Mouse (Mus musculus): Measurements from ENCODE around the gene Plk1. TPM values are rescaled to one million over a fixed set of nuclear protein-coding genes. Genes with fewer than 3 reads are reported as not detected.

Plk1 gene
- 13.4 and 25.5 TPM in 2 replicates for total RNA-seq (2014; fragmentation: Nextera tagmentation)
- 31.7 and 34.6 TPM in 2 replicates for total RNA-seq (2017)

DNA sequence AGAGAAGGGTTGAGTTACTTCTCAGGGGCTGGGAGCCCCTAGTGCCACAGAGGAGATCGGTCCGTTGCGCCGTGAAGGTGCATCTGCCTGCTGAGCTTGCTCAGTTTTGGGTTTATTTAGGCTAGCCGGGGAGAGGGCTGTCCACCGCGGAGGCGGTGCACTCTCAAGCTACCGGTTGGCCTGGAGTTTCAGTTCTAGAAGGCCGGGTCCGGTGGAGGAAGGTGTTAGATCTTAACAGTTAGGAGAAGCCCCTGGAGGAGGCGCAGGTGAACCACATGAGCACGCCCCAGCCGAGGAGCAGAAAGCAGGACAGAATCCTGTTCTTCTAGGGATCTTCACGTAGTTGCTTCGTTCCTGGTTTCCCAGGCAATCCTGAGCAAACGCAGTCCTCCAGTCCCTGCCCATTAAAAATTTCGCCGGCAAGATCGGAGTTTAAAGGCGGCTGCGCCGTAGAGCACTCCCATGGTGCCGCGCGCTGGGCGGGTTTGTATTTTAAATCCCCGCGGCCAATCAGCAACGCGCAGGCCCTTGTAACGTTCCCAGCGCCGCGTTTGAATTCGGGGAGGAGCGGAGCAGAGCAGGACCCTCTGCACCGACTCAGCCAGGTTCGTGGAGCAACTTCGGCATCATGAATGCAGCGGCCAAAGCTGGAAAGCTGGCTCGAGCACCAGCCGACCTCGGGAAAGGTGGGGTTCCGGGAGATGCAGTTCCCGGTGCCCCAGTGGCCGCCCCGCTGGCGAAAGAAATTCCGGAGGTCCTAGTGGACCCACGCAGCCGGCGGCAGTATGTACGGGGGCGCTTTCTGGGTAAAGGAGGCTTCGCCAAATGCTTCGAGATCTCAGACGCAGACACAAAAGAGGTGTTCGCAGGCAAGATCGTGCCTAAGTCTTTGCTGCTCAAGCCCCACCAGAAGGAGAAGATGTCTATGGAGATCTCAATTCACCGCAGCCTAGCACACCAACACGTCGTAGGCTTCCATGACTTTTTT, at the start of gene Plk1:
TSS of gene Plk1 (plus strand) at position 525 of the 988 bp plus-strand sequence.
- ATAC-seq (replicated peaks; ENCODE audit: poor library complexity, severe bottlenecking) = peak; percentile 85

GRCm38 (mm10) chr7:122123518-122123917, 35.7 kb upstream of the Plk1 start:
- ATAC-seq (replicated peaks; ENCODE audit: poor library complexity, severe bottlenecking) = no peak

DNA sequence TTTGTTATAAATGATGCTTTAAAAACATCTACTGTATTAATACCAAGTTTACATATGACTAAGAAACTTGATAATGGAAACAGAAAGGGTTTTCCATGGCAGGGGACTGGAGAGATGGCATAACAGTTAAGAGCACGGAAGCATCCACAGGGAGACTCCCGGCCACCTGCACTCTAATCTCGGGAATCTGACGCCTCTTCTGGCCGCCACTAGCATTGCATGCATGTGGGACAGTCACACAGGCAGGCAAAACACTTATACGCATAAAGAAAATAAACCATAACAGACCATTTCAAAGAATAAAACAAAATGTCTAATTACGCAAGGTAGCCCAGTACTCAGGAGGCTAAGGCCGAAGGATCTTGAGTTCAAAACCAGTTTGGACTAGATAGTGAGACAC, 33.6 kb upstream of the Plk1 start:
- no peak for ATAC-seq (replicated peaks; ENCODE audit: poor library complexity, severe bottlenecking)

GRCm38 (mm10) chr7:122126946-122127345, 32.3 kb upstream of the Plk1 start:
- no peak for ATAC-seq (replicated peaks; ENCODE audit: poor library complexity, severe bottlenecking)

DNA sequence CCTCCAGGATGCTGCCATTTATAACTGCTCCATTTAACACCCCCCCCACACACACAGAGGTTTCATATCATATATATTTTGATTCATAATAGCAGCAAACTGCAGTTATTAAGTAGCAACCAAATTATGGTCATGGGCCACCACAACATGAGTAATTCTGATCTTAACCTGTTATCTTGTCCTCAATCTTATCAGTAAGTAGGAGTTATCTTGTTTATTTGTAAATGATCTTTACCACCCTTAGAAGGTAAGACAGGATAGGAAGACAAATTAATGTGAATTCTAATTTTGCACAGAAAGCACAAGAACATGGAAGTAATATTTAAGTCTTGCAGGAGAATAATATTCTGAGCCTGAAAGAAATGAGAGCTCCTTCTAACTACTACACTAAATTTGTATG, 27.4 kb upstream of the Plk1 start:
- no peak for ATAC-seq (replicated peaks; ENCODE audit: poor library complexity, severe bottlenecking)

- peak; percentile 92 for ATAC-seq (replicated peaks; ENCODE audit: poor library complexity, severe bottlenecking)
These were observed 26.5 kb upstream of the Plk1 start, which contains the start of the genes Palb2 and Dctn5 for GRCm38 (mm10) chr7:122132497-122133337. Palb2 (minus strand) TSS chr7:122132985. Dctn5 (plus strand) TSS chr7:122133041.

DNA sequence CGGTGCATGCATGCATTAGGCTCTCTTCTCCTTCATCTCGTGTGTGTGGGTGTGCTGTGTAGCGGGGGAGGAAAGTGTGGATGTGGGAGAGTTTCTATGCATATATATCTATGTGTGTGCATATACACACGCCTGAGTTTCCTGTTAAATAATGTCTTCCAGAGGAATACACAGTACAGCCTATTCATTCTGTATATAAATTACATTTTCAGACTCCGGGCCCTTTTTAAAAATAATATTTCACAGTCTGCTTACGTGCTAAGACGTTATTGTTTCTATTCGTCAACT, 26.0 kb upstream of the Plk1 start:
- ATAC-seq (replicated peaks; ENCODE audit: poor library complexity, severe bottlenecking) = peak; percentile 0; the same call in 1 of the 2 replicates

- no peak for ATAC-seq (replicated peaks; ENCODE audit: poor library complexity, severe bottlenecking)
These were observed 24.2 kb upstream of the Plk1 start for GRCm38 (mm10) chr7:122135070-122135469.

DNA sequence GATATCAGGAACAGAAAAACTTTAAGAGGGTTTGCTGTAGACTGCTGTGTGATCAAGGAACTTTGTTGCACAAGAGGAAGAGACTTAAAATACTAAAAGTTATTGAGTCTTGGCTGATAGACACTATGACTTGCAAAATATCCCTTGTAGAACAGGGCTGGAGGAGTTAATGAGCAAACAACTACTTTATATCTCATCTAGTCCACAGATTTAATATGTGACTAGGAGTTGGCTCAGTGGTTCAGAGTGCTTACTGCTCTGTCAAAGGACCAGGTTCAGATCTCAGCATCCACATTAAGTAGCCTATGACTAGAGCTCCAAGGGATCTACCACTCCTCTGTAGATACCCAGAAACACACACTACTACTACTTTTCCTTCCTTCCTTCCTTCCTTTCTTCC, 22.2 kb upstream of the Plk1 start:
- no peak for ATAC-seq (replicated peaks; ENCODE audit: poor library complexity, severe bottlenecking)

DNA sequence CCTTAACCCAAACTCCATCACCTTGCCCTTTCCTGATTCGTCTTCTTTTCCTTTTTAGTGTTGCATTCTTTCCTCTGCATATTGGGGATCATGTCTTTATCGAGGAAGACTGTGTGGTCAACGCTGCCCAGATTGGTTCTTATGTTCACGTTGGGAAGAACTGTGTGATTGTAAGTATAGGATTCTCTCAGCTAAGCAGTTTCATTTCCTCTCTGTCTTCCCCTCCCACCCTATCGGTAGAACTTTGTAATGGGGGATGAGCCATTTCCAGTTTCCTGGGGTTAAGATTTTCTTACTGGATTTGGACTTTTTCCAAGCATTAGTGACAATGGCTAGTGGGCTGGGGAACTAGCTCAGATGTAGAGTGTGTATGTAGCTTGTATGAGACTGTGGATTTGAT, 21.0 kb upstream of the Plk1 start:
- peak; percentile 73 for ATAC-seq (replicated peaks; ENCODE audit: poor library complexity, severe bottlenecking)

GRCm38 (mm10) chr7:122140991-122141390, 18.2 kb upstream of the Plk1 start:
- ATAC-seq (replicated peaks; ENCODE audit: poor library complexity, severe bottlenecking) = no peak

GRCm38 (mm10) chr7:122152473-122152872, 6.8 kb upstream of the Plk1 start:
- ATAC-seq (replicated peaks; ENCODE audit: poor library complexity, severe bottlenecking) = no peak

DNA sequence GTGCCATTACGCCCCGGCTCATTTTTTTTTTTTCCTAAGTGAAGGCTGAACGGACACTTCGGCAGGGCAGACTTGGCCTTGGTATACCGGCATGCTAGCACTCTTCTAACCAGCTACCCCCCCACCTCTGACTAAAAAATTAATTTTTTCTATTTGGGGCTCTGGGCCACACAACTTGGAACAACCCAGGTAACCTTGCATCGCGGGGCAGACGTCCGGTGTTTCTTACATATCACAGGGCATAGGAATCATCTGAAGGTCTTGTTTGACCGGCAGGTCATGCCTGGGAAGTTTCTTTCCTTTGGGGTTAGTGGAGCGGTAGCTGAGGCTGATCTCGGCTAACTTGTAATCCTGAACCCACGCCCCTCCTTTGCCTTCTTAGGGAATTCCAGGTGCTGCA, 751 bp upstream of the Plk1 start:
- 0 out of 2 replicates have a peak, but pooled peaks have one; percentile 0 for ATAC-seq (replicated peaks; ENCODE audit: poor library complexity, severe bottlenecking)

GRCm38 (mm10) chr7:122160037-122160436, 798 bp downstream of the Plk1 start:
- ATAC-seq (replicated peaks; ENCODE audit: poor library complexity, severe bottlenecking) = no peak

DNA sequence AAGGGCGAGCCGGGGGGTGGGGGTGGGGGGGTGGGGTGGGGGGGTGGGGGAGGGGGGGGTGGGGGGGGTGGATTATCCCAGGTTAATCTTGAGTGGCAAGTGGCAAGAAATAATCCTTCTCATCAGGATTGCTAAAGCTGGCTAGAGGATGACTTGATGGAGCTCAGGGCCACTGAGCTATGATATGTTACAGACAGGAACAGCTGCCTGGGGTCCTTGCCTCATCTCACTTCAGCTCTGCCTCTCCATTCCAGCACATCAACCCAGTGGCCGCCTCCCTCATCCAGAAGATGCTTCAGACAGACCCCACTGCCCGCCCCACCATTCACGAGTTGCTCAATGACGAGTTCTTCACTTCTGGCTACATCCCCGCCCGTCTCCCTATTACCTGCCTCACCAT, 4.5 kb downstream of the Plk1 start:
- ATAC-seq (replicated peaks; ENCODE audit: poor library complexity, severe bottlenecking) = no peak

DNA sequence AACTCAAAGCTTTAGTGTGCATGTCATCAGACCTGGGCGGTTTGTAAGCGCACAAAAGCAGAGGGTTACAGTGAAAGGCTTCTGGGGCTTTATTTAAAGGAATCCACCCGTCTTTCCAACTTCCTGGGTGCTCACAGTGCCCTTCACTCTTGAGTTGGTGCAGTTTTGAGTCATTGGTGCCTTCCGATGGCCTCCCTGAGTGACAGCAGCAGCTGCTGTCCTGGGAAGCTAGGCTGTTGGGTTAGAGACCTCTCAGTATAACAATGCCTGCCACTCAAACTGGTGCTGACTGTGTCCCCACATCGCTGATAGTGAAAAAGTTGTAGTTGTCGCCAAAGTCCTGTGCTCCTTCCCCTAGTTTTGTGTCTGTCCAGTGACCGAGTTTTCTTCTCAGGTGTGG, 8.0 kb downstream of the Plk1 start:
- ATAC-seq (replicated peaks; ENCODE audit: poor library complexity, severe bottlenecking) = no peak

DNA sequence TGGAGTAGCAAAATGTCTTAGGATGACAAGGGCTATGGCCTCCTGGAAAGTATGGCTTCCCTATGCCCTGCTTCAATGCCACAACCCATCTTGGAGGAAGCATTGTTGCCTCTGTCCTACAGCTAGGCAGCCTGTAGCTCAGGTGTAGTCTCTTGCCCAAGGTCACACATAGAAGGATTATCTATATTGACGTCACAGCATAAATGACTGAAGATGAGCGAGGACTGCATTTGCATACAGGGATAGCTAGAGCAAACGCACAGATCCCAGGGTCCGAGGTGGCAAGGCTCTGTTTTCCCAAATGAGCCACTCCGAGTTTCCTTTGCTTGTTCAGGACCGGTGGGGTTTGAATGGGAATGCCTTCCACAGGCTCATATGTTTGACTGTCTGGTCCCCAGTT, 11.5 kb downstream of the Plk1 start:
- ATAC-seq (replicated peaks; ENCODE audit: poor library complexity, severe bottlenecking) = no peak

GRCm38 (mm10) chr7:122171613-122172012, 12.4 kb downstream of the Plk1 start:
- peak; percentile 69 for ATAC-seq (replicated peaks; ENCODE audit: poor library complexity, severe bottlenecking)

DNA sequence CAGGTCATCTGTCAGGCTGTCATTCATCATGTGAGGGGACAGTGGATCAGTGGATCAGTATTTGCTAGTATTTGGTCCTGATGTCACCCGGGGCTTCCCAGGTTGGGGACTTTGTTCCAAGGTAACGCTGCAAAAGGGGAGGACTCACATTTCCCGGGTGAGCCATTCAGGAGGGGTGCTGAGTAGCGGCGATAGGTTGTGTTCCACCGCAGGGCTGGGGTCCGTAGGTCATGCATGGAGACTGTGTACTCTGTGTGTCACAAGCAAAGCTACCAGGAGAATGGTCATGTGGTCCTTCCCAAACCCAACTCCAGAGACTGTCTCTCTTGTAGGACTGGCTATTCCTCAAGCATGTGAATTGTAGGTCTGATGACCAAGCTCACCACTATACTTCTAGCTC, 21.5 kb downstream of the Plk1 start:
- no peak for ATAC-seq (replicated peaks; ENCODE audit: poor library complexity, severe bottlenecking)

DNA sequence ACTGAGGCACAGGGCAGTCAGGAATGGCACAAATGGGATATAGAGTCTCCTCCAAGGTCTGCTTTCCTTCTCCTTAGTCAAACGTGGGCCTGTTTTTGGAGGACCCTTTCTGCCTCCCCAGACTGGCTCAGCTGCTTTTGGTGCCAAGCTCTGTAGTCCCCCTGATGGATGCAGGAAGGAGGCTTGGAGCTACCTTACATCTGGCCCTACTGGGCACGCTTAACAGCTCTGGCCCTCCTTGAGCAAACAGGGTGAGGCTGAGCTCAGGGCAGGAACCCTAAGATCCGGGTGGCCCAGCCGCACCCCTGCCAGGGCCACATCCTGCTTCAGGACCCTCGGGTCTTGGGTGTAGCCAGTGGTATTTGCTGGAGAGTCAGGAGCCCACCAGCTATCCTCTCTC, 25.3 kb downstream of the Plk1 start:
- ATAC-seq (replicated peaks; ENCODE audit: poor library complexity, severe bottlenecking) = no peak

GRCm38 (mm10) chr7:122186043-122186442, 26.8 kb downstream of the Plk1 start, which contains the start of gene Ern2:
Ern2 (minus strand) TSS chr7:122186207.
- ATAC-seq (replicated peaks; ENCODE audit: poor library complexity, severe bottlenecking) = no peak

All from granulocyte monocyte progenitor cell, adult 5-6 weeks (primary cell).